Mouse (Mus musculus) c-Kit-positive CD71-positive TER-119-negative erythroid progenitor cells, embryonic 14.5 days (primary cell): ENCODE data around the gene Sez6.

ENCODE experiments used
- DNase-seq: peaks from one replicate; pipeline ENCODE4 v3.0.0-alpha.2; 2013; ENCODE audit warnings: low read depth

The Sez6 gene

DNA sequence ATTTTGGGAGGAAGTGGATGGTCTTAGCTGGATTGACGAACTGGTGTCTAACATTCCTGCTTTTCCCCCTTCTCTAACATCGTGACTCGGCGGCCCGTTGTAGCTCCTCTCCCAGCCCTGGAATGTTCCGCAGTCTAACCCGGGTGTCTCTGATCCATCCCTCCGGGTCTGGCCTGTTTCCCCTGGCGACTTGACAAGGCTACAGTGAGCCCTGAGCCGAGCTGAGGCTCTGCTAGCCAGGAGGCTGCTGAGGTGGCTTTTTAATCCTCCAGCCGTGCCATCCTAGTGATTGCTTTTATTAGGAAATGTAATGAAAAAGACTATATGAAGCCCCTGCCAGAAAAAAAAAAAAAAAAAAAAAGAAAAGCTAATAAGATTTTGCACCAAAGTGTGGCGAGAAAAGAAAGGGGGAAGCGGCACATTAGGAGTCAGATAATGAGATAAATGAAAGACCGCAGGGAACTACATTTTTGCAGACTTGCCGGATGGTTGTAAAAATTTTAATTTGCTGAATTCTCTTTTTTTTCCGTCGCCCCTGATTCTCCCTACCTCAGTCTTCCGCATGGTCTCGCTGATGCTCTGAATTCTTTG, 24.4 kb upstream of the Sez6 start:
- DNase-seq: no peak

DNA sequence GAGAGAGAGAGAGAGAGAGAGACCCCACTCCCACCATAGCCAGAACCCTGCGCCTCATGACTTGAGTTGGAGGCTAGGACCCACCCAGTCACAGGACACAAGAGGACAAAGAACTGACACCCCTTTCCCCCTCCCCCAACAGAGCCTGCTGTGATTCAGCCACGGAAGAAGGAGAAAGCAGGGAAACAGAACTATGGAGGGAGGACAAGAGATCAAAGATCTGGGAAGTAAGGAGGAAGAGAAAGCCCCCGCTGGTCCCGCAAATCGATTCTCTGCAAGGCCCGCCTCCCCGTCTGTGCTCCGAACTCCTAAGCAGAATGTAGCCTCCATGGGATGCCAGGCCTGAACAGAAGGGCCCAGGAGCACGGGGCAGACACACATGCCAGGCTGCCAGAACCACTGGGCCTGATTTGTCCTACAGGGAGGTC, 23.8 kb upstream of the Sez6 start:
- no peak for DNase-seq

DNA sequence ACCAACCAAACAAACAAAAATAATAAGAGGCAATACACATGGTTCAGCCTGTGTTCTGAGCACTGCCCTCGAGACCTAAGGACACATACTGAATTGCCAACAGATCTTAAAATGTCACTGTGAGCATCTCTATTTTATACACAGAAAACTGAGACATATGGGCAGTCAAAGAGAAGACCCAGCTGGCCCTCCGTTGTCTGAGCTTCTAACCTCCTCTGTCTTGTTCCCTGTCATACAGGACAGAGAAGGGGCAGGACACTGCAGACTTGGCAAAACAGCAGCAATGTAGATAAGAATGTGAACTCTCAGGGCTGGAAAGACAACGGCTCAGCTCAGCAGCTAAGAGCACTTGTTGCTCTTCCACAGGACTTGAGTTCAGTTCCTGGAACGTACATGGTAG, 22.1 kb upstream of the Sez6 start:
- no peak for DNase-seq

DNA sequence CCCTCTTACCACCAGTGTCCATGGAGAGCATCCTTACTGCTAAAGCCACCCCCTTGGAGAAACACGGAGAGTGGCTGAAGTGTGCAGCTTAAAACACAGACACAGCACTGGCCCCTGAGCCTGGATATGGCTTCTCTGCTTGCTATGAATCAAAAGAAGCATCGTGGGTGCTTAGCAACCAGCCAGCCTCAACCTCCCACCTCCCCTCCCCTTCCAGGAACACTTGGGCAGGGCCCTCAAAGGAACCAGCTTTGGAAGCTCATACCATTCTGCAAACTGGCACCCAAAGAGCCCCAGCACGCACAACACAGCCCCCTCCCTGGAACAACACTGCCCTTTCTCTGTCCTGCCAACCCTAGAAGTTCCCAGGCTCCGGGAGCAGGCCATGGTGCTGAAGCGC, 21.2 kb upstream of the Sez6 start:
- no peak for DNase-seq

DNA sequence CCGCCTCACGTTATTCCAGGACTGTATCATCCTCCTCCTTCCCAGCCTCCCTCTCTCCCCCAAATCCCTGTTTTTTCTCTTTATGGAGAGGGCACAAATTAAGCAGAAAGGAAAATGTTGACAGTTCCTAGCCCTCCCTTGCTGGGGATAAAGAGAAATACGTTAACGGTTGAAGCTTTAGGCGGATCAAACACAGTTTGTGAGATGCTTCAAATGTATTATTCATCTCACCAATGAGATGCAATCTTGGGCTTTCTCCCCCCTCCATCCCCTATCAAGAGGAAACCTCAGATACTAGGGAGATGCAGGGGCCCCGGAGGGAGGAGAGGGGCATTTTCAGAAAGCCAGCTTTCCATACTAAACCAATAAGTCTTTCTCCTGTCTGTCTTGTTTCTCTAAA, 20.8 kb upstream of the Sez6 start:
- DNase-seq: no peak

DNA sequence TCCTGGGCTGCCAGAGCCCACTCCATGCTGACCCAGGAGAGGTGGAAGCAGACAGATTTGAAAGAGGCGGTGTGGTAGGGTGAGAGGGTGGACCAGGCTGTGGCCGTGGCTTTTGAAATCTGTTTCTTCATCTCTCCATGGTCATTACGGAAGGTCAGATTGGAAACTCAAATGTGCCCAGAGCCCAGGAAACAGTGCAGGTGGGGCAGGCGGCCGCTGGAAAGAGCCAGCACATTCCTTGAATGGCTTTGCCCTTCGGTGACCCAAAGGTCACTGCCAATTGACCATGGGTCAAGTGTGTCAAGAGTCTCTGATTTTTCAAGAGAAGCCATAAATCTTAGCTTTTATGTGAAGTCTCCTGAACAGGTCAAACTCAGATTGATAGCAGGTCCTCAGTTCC, 17.1 kb upstream of the Sez6 start:
- DNase-seq: no peak

DNA sequence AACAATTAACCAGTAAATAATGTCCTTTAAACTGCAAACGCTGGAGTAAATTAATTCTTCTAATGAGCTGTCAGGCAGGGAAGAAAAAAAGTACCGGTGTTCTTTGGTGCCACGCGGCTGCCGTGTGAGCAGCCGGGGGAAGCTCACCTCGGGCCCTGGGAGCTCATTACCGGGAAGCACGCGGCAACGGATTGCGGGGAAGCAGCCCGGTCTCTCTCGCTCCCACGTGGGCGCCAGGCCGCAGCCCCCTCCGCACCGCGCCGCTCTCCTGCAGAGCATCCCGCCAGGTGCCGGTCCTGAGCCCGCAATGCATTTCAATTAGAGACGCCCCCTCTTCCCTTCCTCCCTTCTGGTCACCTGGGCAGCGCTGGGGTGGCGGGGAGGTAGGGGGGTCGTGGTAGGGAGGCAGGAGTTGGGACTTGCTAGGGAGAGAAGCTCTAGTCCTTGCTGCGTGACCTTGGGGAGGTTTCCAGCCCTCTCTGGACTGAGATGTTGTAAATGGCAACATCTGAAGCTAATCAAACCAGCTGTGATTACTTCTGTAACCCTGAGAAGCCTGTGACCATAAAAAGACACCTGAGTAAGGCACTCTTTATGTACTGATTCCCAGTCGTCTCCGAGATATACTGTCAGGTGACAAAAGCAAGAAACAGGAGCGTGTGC, 15.9 kb upstream of the Sez6 start:
- DNase-seq: no peak

DNA sequence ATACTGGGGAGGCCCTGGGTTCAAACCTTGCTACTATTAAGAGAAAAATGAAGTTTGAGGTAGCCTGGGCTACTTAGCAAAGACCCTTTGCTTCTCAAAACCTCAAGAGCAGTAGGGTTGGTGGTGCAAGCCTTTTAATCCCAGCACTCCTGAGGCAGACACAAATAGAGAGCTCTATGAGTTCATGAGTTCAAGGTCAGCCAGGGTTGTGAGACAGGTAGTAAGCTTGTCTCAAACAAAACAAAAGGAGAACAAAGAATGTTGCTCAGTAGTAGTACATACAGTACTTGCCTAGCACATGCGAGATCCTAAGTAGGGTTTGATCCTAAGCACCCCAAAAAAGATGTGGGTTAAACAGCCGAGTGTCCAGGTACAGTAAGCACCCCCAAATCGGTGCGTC, 13.9 kb upstream of the Sez6 start:
- DNase-seq: no peak

DNA sequence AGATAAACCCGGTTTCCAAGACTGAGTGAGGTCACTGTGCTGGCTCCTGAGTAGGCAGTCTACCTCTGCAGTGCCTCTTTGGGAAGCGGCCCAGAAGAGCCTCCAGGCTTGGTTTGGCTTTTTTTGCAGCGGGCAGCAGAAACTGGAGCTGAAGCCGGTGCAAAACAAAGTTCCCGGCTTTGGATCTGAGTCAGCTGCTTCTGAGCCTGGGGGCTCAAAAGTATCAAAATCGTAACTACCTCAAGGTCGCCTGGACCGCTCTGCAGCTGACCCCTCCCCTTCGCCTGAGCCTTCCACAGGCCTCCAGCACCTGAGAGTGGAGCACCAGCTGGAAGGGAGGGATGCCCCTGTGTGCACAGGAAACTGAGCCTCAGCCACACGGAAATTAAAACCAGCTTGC, 13.4 kb upstream of the Sez6 start:
- DNase-seq: no peak

DNA sequence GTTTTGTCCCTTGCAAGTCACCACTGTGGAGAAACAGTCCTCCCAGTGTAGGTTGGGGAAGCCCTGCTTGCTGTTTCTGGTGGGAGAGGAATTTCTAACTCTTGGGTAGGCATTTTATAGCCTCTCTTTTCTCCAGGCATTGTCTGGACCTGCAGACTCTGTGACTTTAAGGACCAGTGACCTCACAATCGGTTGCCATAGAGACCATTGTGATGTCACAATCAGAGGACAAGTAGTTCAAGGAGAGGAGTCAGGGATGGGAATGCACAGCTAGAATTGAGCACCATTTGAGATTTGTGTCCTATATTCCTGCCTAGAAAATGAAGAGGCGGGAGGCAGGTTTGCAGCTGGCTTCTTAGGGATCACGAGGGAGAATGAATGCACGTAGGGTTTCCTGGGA, 7.3 kb upstream of the Sez6 start:
- DNase-seq: no peak

DNA sequence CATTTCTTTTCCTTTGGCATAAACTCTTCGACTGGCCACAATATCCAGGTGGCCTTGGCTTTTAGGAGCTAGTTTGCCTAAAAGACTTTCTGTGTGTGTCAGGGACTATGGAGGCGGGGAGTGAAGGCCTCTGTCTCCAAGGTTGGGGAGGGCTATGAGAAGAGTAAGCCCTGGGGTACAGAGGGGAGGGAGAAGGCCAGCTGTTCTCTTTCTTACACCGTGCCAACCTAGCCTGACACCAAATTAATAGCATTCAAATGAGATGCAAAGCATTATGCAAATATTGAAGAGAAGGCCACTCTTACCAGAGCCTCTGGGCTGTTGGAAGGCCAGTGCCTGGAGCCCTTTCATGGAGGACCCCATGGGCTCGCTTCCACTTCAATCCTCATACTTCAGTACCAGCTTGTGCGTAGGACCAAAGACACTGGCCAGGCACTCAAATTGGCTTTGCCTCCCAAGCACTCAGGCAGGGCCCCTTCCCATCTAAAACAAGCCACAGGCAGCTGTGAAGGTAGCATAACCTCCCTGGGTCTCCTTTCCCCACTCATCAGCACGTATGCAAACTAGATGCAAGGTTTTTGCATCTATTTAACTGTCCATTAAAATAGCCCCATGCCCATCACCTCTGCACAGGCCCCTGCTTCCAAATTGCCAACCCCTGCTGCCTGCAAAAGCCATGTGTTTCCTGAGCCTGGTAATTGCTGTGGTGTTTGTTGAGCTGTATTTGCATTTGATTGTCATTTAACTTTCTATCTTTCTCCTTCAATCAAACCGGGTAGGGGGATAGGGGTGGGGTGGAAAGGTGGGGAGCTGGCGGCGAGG, 4.6 kb upstream of the Sez6 start:
- DNase-seq: no peak

DNA sequence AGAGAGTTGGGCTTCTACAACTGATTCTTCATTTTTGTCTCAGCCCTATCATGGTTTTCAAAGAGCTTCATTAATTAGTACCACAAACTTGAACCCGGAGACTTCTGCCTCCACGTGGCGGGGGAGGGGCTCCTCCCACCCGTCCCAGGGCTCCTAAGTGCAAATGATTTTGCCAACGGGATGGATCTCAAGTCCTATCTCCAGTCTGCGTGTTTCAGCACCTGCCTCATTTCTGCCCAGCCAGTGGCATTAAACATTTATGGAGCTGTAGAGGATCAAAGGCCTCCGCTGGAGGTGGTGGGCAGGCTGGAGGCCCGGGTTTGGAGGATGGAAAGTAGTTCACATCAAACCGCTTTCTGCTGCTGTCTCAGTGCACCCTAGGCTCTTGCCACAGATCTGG, 3.9 kb upstream of the Sez6 start:
- no peak for DNase-seq

DNA sequence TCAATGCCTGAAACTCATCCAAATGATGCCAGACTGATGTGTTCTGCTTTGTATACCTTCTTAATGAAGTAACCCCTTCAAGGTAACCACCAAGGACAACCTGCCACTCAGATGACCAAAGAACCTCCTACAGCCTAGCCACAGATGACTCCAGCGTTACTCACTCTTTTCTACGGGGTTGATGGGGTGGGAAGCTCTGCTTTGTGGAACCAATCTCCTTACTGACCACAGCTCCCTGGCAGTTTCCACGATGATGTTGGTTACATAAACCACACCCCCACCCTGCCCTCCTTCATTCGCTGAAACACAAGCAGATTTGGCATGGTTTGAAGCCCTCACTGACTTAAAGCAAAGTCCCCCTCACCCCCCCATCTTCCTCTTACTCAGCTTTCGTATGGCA, 2.8 kb upstream of the Sez6 start:
- DNase-seq: no peak

DNA sequence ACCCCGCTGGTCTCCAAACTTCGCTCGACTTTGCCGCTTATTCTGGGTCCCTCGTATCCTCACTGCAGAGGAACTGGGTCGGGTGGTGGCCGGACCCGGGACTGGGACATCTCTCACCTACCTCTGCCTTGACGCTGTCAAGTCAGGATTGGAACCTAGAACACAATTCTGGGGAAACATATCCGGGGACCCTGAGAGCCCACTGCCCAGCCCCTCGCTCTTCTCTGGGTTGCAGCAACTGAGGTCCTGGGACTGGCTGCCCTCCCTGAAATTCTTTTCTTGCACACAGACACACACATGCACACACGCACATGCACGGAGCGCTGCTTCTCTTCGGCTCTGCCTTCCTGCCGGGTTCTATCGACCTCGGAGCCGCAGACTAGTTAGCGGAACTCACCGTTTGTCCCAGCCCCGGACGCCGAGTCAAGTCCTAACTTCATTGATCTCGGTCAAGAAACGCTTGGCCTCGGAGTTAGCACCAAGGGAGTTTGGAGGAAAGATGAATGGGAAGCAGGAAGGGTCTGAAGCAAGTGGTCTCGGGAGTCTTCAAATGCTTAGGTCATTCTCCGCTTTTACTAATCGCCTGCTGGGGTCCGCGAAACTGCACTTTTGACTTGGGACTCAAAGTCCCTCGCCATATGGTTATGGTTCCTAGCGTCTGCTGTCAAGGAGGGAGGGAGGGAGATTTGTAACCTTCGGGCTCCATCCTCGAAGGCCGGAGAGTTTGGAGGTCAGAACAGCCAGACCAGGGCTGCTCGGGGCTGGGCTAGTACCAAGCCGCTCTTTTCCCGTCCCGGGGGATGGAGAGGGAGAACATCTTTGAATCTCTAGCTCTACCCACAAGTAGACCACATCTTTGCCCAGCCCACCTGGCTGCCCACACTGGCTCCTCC, 1.2 kb downstream of the Sez6 start:
- no peak for DNase-seq

DNA sequence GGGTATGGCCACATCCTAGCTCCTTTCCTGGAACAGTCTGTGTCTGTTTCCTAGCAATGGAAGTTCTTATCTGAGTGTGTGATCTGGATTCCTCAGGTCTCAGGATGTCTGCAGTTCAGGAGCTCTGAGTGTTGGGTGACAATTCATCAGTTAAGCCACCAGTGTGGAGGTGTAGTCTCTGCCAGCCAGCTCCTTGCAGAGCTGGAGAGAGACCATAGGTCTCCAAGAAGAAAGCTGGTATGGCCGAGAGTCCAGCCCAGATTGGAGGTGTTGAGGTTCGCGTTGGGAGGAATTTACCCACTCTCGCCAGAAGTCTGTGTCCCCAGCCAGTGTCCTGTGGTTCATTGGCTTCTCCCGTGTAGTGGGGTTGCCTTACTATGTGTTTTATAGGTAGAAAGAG, 2.0 kb downstream of the Sez6 start:
- DNase-seq: no peak

DNA sequence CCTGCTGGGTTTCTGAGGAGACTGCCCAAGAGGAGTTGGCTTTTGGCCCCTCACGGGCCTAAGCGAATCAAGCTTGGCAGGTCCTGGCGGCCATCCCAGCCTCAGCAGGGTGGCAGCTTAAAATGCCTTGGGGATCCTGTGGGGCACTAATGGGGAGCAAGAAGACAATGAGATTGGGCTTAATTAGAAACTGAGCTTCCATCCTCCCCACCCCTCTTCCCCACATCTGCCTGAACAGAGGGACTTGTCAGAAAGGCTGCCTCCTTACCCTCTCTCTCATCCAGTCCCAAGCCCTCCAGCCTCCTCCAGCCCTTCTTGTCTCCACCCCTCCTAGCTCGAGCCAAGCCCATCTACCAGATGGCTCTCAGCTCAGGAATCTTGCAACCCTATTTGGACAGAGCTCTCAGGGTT, 3.5 kb downstream of the Sez6 start:
- DNase-seq: no peak

DNA sequence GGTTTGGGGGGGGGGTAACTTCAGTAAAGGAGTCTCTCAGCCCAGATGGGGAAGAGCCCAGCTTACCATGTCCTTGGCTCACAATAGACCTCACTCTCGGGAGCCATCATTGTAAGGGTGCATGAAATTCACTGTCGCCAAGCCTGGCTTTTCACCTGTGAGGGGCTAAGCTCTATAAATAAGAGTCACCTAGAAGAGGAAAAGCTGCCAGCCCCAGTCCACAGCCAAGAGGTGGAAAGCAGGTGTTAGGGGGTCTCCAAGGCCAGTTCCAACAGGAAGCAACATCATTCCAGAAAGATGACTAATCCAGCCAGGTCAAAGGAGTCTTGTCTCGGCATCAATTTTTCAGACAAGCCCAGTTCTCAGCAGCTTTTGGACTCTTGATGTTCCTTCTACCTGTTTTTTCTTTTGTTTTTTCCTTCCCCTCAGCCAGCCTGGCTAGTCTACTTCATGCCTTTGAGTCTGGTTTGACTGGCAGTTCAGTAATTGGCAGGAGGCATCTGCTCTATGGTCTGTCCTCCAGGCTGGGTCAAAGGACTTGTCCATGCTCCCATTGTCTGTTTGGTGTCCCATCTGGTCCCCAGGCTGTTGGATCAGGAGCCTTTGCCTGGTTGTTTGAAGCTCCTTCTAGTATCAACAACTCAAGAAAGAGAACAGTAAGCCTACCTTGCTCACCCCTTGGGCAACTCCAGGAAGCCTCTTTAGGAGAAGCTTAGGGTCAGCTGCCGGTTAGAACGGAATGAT, 4.1 kb downstream of the Sez6 start:
- no peak for DNase-seq

DNA sequence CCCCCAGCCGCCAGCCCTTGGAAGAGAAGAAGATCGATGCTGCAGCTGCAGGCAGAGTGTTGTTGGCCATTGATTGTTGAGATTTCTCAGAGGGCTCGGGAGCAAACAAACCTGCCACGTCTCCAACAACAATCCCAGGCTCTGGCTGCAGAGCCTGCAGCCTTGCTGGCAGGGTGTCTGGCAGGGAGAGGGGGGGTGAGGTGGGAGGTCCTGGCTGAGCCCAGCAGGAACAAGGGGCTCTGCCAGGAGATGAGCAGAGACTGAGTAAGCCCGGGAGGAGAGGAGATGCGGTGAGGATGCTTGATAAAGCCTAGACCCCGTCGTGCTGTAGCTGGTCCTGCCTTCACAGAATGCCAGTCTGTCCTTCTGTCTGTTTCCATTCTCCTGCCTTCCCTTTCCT, 6.2 kb downstream of the Sez6 start:
- no peak for DNase-seq

DNA sequence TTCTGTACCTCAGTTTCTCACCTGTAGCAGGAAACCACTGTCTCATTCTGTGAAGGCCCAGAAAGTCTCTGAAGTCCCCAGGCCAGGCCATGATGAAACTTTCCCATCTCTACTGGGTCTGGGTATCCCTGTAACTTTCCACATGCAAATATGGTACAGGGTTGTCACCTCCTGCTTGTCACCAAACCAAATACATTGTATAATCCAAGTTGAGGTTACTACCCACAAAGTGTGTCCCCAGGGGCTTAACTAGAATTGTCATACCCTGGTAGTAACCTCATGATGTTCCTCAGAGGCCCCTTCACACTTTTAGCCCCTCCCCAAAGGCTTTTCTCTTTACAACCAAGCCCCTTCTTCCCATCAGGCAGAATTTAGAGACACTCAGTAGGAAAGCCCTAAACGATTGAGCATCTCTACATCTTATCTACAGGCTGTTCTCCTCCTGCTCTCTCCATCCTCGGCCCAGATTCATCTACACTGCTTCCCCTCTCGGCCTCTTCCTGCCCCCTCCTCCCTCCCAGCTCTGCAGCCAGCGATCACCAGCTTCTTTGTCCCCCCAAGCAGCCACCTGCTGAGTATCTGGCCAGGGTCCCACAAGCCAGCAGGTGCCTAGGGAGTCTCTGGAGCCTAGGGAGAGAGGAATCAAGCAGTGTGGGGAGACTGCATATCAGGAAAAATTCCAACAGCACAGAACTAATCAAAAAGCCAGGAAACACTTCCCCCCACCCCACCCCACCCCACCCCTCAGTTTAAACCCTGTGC, 7.2 kb downstream of the Sez6 start:
- DNase-seq: no peak

DNA sequence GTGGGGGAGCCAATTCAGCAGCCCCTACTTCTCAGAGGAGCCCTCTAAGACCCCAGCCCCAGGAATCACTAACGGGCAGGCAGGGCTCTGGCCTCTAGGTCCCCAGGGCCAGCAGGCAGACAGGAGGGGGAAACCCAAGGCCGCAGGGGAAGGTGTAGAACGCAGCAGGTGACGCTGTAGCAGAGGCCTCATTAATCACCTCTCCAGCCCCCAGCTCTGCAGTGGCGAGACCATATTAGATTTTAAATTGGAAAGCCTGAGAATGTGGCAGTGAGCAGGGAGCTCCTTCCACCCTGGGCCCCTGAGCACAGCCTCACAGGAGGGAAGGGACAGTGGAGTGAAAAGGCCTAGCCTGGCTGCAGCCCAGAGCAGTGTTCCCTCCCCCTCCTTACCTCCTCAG, 11.6 kb downstream of the Sez6 start:
- DNase-seq: no peak

DNA sequence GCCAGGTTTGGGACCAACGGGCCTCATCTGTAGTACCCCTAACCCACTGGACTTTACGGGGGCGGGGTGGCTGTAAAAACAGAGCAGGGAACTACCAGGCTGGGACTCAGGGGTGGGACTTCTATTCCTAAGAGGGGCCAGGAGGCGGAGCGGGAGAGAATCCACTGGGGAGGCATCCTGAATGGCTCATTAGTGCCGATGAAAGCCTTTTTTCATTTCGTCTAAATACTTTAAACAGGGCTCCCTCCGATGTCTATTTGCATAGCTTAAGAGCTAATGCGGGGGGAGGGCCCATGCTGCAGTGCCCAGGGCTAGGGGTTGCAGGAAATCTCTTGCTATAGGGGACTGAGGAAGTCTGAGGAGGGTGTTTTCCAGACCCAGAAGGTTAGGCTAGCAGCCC, 17.3 kb downstream of the Sez6 start:
- DNase-seq: no peak
